Mouse (Mus musculus) T-helper 17 cell (primary cell): ENCODE measurements around the gene Synpo2l.
"Not testable (repeated sequence)": the region's sequence is repeated elsewhere in the genome, so short reads cannot be mapped to it uniquely, and the experiment has no call there.

Source experiments
- in situ Hi-C, 2 experiments: fragments of 300-600 bp; cut with MboI, MseI; formaldehyde crosslinking; loops; 1 replicate in 1 of 2; 2 replicates in 1 of 2; pipeline ENCODE4 v1.15.1; 2025; ENCODE audit warnings: high pct_unique_total_duplicates in 2 of 2

Gene Synpo2l

DNA sequence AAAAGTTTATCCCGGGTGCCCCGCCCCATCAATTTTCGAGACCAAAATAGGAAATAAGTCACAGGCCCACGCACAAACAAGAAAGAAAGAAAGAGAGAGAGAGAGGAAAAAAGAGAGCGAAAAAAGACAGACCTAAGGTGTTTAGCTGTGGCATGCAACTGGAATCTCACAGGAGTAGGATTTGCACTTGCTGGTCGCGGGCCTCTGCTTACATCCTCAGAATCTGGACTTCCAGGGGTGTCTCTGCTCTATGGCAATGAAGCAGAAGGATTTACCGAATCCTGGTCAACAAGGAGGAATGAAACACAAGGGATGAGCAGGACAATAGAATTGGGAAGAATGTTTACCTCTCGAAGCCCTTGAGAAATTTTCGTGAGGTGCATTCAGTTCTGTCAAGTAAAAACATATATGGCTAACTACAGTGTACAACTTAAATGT is 26.7 kb downstream of the Synpo2l start:
- in situ Hi-C loops = no loop called here

DNA sequence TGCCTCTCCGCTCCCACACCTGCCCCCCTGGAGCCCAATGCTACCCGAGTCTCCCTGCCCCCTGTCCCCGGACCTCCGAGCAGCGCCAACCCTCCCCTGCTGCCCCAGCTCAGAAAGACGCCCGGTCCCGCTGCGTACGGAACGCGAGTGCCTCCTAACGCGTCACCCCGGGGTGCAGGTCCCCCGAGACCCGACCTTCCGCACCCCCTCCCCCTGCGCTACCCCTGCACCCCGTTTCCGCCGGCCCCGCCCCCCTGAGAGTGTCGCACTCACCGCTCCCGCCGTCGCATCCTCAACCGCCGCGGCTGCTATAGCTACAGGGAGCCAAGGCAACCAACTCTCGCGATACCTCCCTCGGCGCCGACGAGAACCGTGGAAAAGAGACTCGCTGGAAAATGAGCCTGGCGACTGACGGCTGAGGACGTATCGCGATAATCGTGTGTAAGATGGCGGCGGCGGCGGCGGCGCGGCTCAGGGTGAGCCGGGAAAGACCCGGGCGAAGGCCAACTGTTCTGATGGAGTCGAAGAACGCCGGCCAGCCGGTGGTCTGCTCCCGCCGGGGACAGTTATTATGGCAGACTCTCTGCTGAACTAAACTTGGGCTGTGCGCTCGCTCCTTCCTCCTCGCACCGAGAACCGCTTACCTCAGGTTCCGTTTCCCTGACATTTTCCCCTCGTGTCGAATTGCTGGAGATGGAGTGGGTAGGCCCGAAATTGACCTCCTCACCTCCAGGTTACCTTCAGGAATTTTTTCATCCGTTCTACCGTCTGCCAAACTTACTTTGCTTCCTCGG is 27.3 kb downstream of the Synpo2l start, which contains the start of gene Usp54:
Gene Usp54, minus strand, starts transcription at position 420 of the 794 bp plus-strand sequence.
- in situ Hi-C loops = no loop called here

DNA sequence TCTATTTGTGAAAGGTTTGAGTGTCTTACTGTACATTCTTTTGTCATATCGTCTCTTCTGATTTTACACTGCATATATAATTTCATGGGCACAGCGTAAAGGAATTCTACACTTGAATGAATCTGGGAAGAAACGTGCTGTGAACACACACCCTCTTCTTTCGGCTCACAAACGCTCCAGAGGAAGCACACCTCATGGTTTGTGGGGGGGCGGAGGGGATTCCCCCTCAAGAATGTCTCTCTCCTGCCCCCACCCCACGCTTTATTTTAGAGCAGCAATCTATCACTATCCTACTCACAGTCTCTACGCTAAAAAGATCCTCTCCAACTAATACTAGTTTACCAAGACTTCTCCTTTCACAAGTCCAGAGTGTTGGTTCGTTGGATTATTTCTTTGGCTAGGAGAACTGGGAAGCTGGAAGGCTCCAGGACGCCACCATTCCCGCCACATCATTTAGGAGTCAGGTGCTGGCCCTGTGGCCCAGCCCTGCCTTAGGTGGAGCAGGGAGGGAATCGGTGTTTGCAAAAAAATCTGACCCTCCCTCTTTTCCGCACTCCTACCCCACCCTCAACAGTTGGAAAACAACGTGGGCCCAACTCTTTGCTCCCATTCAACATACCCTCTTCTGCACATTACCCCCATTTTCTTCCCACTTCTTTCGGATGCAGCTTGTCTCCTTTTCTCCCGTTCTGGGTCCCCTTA is 28.1 kb downstream of the Synpo2l start:
- in situ Hi-C loops = no loop called here

DNA sequence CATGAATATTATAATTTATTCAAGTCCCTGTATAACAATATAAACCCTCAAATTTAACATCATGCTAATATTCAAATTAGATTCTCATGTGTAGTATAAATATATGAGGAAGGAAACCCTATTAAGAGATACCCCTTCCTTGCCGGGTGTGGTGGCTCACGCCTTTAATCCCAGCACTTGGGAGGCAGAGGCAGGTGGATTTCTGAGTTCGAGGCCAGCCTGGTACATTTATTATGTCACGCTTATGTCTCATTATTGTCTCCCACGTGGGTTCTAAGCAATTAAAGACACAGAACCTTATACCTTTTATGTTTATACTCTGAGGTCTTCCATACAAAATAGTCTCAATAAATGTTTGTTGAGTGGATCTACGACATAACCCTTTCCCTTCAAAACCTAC is 29.5 kb downstream of the Synpo2l start:
- in situ Hi-C loops = no loop called here

DNA sequence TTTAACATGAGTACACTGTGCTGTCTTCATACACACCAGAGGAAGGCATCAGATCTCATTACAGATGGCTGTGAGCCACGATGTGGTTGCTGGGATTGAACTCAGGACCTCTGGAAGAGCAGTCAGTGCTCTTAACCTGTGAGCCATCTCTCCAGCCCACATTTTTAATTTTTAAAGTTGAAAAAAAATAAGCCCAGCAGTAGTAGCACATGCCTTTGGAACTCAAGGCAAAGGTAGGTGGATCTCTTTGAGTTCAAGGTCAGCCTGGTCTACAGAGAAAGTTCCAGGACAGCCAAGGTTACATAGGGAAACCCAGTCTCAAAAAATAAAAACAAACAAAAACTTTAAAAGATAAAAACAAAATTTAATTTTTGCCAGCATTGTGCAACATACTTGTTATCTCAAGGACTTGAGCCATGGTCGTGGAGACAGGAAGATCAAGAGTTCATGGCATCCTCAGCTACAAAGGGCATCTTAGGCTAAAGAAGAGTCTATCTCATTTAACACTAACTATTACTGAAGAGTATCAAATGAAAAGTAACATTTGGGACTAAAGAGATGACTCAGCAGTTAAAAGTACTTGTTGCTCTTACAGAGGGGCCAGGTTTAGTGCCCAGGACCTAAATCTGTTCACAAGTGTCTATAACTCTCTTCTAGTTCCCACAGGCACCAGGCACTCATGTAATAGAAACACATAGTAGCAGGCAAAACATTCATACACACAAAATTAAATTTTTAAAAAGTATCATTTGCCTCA is 30.2 kb downstream of the Synpo2l start:
- in situ Hi-C loops = no loop called here

DNA sequence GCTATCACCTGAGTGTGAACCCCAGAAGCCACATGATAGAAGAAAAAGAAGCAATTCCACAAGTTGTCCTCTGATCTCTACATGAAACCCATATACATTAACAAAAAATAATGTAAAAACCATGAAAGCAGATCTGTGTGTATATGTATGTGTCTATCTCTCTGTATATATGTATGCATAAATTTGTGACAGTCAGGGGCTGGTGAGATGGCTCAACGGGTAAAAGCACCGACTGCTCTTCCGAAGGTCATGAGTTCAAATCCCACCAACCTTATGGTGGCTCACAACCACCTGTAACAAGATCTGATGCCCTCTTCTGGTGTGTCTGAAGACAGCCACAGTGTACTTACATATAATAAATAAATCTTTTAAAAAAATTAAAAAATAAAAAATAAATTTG is 31.2 kb downstream of the Synpo2l start:
- in situ Hi-C loops = not testable (repeated sequence)

DNA sequence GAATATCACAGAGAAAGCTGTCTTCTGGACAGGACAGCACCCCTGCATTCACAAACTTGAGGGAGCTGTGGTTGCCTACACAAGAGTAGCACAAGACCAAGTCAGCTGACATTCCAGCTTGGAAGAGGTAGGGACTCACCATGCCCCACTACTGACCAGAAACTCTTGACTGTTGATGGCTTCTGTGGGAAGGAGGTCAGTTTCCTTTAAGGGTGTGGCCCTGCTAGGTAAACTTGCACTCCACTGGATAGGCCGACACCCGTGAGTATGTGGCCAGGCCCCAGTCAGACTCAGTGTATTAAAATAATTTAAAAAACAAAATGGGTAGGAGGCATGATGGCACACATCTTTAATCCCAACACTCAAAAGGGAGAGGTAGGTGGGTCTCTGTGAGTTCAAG is 32.6 kb downstream of the Synpo2l start:
- in situ Hi-C loops = no loop called here

DNA sequence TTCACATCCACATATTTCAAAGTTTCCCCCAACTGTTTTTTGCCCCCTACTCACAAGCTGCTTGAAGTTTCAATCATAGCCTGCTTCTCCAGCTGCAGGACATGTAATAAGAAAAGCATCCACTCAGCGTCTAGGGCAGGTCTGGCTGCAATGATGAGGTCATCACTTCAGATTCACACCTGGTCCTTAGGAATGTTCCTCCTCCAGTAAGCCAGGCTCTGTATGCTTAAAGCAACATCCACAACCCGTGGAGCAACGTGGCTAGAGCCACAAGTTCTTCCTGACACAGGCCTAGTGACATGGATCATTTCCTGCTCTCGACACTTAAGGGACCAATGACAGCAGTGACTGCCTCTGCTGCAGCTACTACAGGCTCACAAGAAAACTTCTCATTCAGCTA is 36.9 kb downstream of the Synpo2l start:
- in situ Hi-C loops = no loop called here

DNA sequence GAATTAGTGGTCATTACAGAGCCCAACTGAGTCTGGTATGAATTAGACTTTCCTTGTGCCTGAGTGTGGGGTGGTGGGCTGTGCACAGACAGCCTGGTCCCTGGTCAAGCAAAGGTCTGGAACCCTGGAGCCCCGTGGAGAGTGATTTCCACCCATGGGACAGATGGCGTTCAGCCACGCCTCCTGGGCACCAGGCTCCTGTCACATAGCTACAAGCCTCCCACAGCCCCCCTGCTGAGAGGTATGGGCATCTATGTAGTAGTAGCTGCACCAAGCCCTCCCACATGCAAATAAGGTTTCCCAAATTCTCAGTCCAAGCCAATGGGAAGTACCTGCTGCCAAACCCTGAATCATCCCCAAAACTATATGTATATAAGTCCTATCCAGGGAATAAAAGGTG is 41.2 kb downstream of the Synpo2l start:
- in situ Hi-C loops = no loop called here

DNA sequence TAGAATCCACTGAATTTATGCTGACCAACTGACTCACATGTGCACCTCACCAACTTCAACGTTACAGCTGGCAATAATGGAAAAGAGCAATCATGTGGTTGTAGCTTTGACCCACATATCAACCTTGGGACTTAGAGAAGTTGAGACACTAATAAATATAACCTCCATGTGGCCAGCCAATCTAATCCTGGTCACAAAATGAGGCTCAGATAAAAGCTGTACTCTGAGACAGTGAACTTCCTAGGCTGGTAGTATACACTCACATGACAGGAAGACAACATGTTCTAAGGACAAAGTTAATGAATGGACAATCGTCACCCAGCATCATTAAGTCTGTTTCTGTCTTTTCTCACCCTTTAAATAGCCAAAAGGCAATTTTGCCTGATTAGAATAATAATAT is 41.7 kb downstream of the Synpo2l start:
- in situ Hi-C loops = no loop called here

DNA sequence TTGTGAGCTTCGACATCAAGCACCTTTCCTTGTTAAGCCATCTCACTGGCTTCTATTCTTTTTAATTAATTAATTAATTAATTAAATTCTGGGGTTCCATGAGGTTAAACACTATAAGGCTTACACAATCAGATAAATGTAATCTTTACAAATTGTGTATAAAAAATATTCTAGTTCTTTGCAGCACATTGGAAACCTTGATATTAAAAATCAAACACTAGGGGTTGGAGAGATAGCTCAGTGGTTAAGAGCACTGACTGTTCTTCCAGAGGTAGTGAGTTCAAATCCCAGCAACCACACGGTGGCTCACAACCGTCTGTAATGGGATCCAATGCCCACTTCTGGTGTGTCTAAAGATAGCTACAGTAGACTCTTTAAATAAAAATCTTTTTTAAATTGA is 45.2 kb downstream of the Synpo2l start:
- in situ Hi-C loops = no loop called here

DNA sequence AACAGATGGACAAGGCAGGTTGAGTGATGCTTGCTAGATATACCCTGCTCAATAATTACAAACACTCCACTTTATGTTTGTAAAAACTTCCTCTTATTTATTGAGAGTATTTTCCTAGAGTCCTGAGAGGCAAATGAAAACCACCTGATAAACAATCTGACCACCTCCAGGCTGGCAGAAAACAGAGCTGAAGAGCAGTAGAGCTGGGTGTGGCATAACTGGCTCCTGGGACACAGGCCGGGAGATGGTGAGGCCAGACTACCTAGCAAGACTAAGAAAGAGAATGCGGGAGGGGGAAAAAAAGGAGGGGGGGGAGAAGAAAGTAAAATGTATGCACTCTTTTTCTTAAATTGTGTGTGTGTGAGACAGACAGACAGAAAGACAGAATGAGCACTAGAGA is 45.7 kb downstream of the Synpo2l start:
- in situ Hi-C loops = no loop called here

DNA sequence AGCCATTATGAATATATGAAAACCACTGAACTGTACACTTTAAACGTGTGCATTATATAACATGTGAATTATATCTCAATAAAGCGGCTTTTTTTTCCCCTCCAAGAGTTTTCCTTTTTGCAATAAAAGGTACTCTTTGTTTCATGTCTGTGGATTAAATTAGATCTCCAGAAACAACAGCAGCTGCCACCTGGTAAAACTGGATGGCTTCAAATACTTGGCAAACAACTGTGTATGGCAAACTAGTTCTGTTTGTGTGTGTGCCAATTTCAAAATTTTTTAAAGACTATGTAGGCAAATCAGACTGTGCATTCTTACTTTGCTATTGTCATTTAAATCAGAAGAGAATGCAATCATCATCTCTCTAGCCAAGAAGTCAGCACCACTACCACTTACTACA is 46.3 kb downstream of the Synpo2l start:
- in situ Hi-C loops = no loop called here

DNA sequence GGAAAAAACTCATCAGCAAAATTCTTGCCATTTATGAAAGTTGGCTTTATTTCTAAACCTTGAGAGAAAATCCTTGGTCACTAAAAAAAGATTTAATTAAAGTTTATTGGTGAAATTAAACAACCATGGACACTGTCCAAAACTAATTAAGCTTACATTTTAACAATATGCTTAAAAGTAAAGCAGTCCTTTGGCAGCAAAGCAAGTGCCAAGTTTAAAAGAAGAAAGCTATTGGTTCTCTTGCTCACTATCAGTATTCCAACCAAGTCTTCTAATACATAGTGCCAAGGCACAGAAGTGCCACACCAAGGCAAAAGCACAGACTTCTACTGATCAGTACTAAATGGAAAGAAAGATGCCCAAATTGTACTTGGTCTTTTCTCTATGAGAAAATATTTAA is 49.0 kb downstream of the Synpo2l start:
- in situ Hi-C loops = no loop called here

DNA sequence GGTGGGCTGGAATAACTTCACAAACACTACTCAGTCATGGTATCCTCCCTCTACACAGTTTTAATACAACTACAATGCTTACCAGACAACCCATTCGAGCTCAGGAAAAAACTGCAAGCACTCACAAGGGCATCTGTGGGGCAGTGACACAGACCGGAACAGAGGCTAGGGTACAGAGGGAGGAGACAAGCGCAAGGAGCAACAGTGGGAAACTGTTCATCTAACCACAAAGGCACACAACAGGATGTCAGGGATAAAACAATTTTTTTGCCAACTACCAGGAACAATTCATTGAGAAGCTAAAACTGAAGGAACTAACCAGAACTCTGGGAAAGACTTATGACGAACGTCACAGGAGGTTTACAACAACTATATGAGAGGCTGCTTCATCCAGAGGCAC is 49.9 kb downstream of the Synpo2l start:
- in situ Hi-C loops = no loop called here

DNA sequence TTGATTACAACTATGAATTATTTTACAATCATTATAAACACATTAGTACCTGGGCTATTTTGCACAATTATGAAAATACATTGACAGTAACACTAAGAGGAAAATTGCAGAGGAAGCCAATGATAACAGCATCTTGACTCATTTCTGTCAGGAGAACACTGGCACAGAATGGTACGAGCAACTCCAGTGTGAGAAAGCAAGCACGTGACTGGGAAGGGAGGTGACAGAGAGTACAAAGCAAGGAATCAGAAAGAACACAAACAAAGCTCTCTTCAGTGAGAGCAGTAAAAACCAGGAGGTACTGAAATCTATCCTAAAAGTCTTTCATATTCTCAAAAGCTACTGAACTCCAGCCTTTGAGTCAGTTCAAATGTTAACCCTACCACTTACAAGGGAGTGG is 51.7 kb downstream of the Synpo2l start:
- in situ Hi-C loops = no loop called here

DNA sequence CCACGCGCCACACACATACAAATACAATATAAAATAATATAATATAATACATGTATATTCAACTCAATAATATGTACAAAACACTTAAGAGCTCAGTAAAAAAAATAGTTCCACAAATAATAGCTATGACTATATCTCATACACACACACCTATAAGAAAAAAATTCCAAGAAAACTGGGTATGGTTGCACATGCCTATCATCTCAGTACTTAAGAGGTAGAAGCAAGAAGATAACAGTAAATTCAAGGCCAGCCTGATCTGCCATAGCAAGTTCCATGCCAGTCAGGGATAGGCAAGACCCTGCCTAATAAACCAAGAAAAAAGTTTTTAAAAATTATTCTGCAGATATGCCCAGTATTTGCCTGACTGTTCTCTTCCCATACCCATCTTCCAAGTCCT is 53.1 kb downstream of the Synpo2l start:
- in situ Hi-C loops = no loop called here

DNA sequence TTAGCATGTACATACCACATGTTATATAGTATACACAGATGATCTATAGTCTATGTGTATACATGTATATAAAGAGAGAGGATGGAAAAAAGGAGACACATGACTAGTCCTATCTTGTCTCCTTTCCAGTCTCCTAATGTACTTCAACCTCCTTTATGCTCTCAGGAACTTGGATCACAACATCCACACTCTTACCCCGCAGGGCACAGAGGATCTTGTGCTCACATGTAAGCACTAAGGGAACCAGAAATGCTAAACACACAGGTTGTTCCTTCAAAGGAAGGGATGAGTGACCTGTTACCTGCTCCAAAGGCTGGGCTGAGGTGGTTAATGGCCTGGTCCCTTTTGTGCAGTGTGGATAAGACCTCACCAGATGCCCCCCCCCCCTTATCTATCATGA is 55.3 kb downstream of the Synpo2l start:
- in situ Hi-C loops = no loop called here

DNA sequence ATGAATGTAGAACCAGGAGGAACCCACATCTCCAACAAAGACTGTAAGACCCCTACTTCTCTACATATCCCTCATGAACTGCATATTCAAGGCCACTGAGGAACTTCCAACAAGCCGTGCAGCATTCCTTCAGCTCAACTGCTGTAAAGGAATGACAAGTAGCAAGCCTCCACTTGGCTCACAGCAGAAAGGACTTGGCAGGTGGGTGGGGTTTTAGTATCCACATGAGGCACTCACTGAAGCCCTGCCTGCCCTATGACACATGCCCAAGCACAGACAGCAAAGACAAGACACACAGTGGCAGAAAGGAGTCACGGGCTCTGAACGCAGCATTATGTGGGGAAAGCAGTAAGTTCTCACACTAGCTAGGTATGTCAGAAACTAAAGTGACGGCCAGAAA is 58.0 kb downstream of the Synpo2l start:
- in situ Hi-C loops = no loop called here

DNA sequence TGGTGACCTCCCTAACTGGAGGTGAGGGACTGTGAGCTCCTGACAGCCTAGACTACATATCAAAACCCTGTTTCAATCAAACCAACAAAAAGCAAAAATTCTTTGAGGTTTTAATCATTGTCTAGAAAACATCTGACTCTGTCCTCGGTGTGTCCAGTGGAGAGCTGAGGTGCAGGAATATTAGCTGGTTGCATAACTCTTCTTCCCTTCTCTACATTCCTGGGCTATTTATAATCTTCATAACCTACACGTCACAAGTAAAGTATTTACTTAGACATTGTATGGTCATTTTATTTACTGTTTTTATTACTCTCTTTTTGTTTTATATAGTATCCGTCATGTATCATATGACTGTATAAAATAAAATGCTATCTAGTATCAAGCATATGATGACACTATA is 58.6 kb downstream of the Synpo2l start:
- in situ Hi-C loops = no loop called here
